Mouse (Mus musculus) hindbrain, embryonic 10.5 days (tissue): ENCODE measurements around the gene Zfp691. TPM values are rescaled to one million over a fixed set of nuclear protein-coding genes. Genes with fewer than 3 reads are reported as not detected.
A peak's percentile ranks its signal among the peaks of the same experiment; 100 is the strongest.

Experiments
- DNase-seq: peaks from one replicate; pipeline ENCODE4 v3.0.0-alpha.2; 2017; ENCODE audit warnings: low spot score
- H3K27ac ChIP-seq: fragments of 300-500 bp; sonication (generic); 2 replicates; pipeline ENCODE4 v1.5.1; 2016; ENCODE audit warnings: mild to moderate bottlenecking, moderate library complexity
- H3K27me3 ChIP-seq: fragments of 300-500 bp; sonication (generic); 2 replicates; pipeline ENCODE4 v1.6.1; 2016; ENCODE audit warnings: mild to moderate bottlenecking; ENCODE audit not compliant: poor library complexity, insufficient read depth, severe bottlenecking
- H3K36me3 ChIP-seq: fragments of 300-500 bp; sonication (generic); 2 replicates; pipeline ENCODE4 v1.6.1; 2016; ENCODE audit warnings: mild to moderate bottlenecking, moderate library complexity
- H3K4me1 ChIP-seq: fragments of 300-500 bp; sonication (generic); replicated peaks from 2 replicates; pipeline ENCODE4 v1.6.1; 2016; ENCODE audit warnings: mild to moderate bottlenecking
- H3K4me3 ChIP-seq: fragments of 300-500 bp; sonication (generic); 2 replicates; pipeline ENCODE4 v1.5.1; 2016; ENCODE audit warnings: mild to moderate bottlenecking, moderate library complexity
- H3K9me3 ChIP-seq: fragments of 300-500 bp; sonication (generic); 2 replicates; pipeline ENCODE4 v1.6.1; 2016; ENCODE audit warnings: mild to moderate bottlenecking, moderate library complexity
- WGBS: fragments of 180-500 bp; shearing (Covaris S2); methylation state at CpG from one replicate; pipeline ENCODE4 v1.1.7; 2016; 5-methylcytosine and 5-hydroxymethylcytosine counted together
- polyA plus RNA-seq: library from polyadenylated mRNA; unstranded; fragments of >200 nt; fragmentation: Nextera tagmentation; extraction: Ambion mirVana; gene quantifications from 2 replicates; pipeline ENCODE4 v1.2.1, GENCODE M21; 2016

Gene Zfp691
- polyA plus RNA-seq, result 10.0 and 11.0 TPM in 2 replicates

DNA sequence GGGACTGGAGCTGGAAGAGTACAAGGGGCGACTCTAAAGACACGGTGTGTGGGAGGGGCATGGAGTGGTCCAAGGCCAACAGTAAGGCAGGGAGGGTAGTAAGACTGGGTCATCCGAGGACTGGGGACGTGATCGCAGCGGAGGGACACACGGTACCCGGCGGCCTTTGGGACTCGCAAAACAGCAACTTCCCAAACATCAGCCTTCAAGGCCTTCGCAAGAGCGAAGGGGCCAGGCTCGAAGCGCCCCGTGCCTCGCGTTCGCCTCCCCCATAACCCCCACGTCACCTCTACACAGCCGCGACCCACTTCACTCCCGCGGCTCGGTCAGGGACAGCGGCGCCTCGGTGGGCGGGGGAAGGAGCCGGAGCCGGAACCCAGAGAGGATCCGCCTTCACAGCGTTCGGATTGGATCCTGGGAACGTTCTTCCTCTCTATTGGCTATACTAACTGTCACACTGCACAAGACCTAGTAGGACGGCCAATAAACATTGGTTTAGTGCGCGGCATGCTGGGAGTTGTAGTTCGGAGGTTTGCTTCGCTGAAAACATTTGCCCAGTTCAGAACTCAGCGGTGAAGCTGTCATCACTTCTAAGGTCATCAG lies at the start of gene Zfp691:
Gene Zfp691 (minus strand): TSS at position 345 of the 603 bp plus-strand sequence.
- Histone ChIP-seq H3K27ac (peak within 1 kb of the TSS; percentile 93), H3K36me3 (peaks cover 31% of the 10 kb centered on the region), H3K4me3 (peak within 1 kb of the TSS; percentile 83), H3K9me3 (no peaks in the 10 kb centered on the region), H3K27me3 (no peaks in the 10 kb centered on the region), H3K4me1 (peaks cover 27% of the 10 kb centered on the region)
- WGBS, result under 1% methylated on average over 40 of the region's 40 CpGs
- peak; percentile 93 for DNase-seq

DNA sequence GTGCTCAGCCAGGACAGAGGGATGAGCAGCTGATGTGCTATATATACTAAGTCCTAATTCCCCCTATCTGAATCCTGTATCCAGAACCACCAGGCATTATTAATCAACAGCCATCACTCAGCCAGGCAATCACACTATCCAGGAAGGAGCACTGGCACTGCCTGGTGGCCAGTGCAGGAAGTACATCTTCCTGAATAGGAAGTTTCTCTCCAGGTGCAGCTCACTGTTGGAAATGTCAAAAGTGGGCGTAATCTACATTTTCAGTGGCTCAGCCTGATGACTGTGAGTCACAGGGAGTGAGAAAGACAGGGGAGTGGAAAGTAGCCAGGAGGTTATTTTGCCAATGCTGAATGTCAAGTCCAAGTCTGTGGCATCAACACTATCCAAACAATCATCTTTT lies 49.7 kb upstream of the Zfp691 start:
- Histone ChIP-seq H3K27ac (no peak overlapping the region), H3K36me3 (peaks cover 59% of the 10 kb centered on the region), H3K4me3 (no peak overlapping the region), H3K9me3 (no peaks in the 10 kb centered on the region), H3K27me3 (no peaks in the 10 kb centered on the region), H3K4me1 (peaks cover 1% of the 10 kb centered on the region; the same call in 1 of the 2 replicates)
- peak; percentile 30 for DNase-seq
- 82% methylated on average over 1 of the region's 1 CpGs for WGBS

DNA sequence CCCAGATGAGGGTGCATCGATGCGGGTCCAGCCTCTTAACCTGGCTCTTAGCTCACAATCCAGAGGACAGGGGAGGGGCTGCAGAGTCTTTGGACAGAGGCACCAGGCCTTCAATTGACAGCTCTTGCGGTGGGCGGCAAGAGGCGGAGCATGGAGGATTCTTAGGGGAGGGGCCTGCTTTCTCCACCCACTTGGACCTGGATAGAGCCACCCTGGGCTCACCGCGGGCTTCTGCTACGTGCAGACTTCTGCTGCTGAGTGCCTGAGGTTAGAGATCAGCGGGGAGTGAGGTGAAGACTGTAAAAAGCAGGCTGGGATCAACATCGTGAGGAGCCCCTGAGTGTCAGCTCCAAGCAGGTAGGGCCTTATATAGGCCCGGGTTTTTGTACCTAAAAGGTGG lies 44.2 kb upstream of the Zfp691 start, which contains the start of gene Tmem269:
Gene Tmem269 (minus strand): TSS at position 49 of the 400 bp plus-strand sequence.
- Histone ChIP-seq H3K27me3 (no peaks in the 10 kb centered on the region), H3K4me1 (peaks cover 12% of the 10 kb centered on the region), H3K36me3 (peaks cover 7% of the 10 kb centered on the region; the same call in 1 of the 2 replicates), H3K9me3 (no peaks in the 10 kb centered on the region), H3K27ac (0 out of 2 replicates have a peak within 1 kb of the TSS, but pooled peaks have one; percentile 16), H3K4me3 (no peak within 1 kb of the TSS)
- WGBS, result 12% methylated on average over 11 of the region's 11 CpGs
- peak; percentile 17 for DNase-seq

DNA sequence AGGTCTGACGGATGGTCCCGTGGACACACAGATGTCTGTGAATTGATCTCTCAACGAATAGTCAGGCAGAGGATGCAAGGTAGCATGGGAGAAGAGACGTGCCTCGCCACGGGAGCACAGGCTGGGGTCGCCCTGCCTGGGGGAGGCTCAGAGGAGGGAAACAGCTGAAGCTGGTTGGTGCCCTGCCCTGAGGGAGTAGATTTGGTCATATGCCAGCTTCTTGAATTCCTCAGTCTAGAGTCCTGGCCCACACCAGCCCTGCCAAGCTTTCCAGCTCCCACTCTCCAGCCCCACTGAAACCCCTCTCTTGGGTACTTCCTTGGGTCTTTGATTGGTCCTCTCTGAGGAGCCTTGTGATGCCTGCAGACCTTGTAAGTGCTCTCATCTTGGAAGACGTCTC lies 42.7 kb upstream of the Zfp691 start:
- H3K4me1 ChIP-seq, result peaks cover 12% of the 10 kb centered on the region
- DNase-seq, result no peak
- no peak overlapping the region for H3K27ac ChIP-seq
- no peaks in the 10 kb centered on the region for H3K9me3 ChIP-seq
- H3K36me3 ChIP-seq, result no peaks in the 10 kb centered on the region
- H3K27me3 ChIP-seq, result no peaks in the 10 kb centered on the region
- H3K4me3 ChIP-seq, result no peak overlapping the region
- WGBS, result 82% methylated on average over 8 of the region's 8 CpGs

DNA sequence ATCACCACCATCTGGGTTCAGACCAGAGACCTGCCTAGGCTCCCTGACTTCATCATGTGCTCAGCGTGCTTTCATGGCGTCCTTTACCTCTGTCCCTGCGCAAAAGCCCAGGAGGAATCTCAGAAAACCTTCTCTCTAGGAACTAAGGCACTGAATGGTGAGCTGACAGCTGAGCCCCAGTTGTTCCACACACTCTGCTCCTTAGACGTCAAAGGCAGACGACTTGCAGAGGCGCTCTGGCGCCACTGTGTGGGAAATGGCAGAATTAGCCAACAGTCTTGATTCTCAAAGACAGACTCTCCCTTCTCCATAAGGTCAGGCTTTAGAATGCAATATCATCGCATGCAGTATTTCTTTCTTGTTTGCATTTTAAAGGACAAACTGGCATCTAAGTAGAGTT lies 30.7 kb upstream of the Zfp691 start:
- Histone ChIP-seq H3K4me3 (no peak overlapping the region), H3K9me3 (no peaks in the 10 kb centered on the region), H3K36me3 (peaks cover 19% of the 10 kb centered on the region), H3K4me1 (peaks cover 14% of the 10 kb centered on the region), H3K27me3 (no peaks in the 10 kb centered on the region), H3K27ac (0 out of 2 replicates have a peak overlapping the region, but pooled peaks have one; percentile 23)
- 17% methylated on average over 8 of the region's 8 CpGs for WGBS
- peak; percentile 66 for DNase-seq

DNA sequence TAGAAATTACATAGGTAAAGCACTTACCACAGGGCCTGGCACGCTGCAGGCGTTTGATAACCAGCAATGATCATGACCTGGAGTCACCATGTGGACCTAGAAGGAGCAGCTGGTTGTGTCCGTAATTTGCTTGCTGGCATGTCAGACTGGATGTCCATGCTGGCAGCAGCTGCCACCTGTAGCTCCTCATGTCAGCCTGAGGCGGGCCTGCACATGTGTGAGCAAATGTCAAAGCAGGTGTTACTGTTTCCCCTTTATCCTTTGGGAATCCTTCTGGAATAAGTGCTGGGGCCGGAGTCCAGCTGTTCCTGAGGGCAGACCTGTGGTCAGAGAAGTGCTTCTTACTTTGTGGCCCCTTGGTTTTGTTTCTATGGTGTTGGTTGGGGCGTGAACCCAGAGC lies 24.1 kb upstream of the Zfp691 start:
- H3K36me3 ChIP-seq, result peaks cover 35% of the 10 kb centered on the region
- H3K4me3 ChIP-seq, result no peak overlapping the region
- H3K27ac ChIP-seq, result no peak overlapping the region
- peaks cover 27% of the 10 kb centered on the region for H3K4me1 ChIP-seq
- 88% methylated on average over 6 of the region's 6 CpGs for WGBS
- no peaks in the 10 kb centered on the region for H3K27me3 ChIP-seq
- no peak for DNase-seq
- no peaks in the 10 kb centered on the region for H3K9me3 ChIP-seq

DNA sequence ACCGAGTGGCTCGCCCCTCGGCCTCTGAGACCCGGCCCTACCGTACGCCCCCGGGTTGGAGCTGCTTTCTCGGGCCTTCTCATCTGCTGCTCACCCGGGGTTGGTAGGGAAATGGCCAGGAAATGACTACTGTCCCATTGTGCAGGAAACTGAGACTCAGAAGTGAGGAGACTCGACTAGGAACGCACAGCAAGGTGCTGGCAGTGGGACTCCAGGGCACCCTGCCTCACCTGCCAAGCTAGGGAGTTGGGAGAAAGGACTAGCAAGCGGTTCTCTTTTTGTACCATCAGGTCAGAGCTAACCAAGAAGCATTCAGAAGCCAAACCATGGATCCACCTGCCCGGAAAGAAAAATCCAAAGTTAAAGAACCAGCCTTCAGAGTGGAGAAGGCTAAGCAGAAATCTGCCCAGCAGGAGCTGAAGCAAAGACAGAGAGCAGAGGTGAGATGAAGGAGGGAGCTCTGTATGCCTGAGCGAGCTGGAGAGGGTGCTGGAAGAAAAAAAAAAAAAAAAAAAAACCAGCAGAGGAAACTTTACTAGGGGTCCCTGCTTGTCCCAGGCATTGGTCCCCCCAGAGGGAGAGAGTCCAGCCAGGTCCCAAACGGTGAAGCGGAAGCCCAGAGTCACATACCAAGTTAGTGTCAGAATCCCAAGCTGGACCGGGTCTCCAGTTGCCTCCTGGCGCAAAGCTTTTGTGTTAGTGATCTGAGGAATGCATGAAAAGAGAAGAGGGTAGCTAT lies 21.8 kb upstream of the Zfp691 start:
- Histone ChIP-seq H3K36me3 (peaks cover 21% of the 10 kb centered on the region), H3K27ac (peak overlapping the region; percentile 89), H3K4me3 (peak overlapping the region; percentile 76), H3K4me1 (peaks cover 27% of the 10 kb centered on the region), H3K9me3 (no peaks in the 10 kb centered on the region), H3K27me3 (peaks cover 1% of the 10 kb centered on the region; the same call in 1 of the 2 replicates)
- 7% methylated on average over 18 of the region's 18 CpGs for WGBS
- DNase-seq, result no peak

DNA sequence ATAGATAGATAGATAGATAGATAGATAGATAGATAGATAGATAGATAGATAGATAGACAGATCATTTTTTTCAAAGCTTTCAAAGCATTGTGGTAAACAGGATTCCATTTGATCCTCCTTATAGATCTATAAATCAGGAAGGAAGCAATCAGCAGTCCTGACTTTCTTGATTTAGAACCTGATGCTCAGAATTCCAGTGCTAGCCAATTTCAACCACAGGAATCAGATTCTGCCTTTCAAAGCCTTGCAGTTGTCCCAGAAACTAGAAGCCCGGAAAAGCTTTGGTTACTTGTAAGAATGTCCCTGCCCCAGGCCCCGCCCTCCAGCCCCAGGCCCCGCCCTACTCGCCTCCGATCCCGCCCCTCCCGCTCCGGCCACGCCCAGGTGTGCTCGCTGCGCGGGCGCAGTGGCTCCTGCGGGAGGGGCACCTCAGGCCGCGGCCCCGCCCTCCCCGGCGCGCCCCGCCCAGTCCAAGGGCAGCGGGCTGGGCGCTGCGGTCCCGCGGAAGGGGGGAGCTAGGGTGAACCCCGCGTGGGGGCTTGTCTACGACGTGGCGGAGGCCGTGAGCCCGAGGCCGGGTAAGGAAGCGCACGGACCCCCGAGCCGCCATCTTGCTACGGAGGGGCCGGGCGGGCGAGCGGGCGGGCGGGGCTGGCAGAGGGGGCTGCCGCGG lies 21.1 kb upstream of the Zfp691 start, which contains the start of gene Svbp:
Gene Svbp (plus strand): TSS at position 398 of the 673 bp plus-strand sequence.
- Histone ChIP-seq H3K9me3 (no peaks in the 10 kb centered on the region), H3K4me1 (peaks cover 28% of the 10 kb centered on the region), H3K27me3 (peaks cover 5% of the 10 kb centered on the region; the same call in 1 of the 2 replicates), H3K4me3 (peak within 1 kb of the TSS; percentile 76), H3K36me3 (peaks cover 16% of the 10 kb centered on the region), H3K27ac (peak within 1 kb of the TSS; percentile 89)
- WGBS, result under 1% methylated on average over 44 of the region's 47 CpGs
- peak; percentile 92 for DNase-seq

DNA sequence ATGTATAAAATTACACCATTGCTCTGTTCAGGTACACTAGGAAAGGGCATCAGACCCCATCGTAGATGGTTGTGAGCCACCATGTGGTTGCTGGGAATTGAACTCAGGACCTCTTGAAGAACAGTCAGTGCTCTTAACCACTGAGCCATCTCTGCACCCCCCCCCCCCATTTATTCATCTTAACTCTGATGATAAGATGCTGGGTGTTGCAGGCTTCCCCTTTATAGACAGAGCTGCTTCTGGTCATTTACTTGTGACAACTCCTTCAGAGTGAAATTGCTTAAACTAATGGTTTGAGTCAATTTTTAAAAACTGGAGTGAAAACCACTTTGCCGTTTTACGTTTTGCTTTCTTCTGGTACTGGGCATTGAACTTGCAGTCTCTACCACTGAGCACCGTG lies 18.8 kb upstream of the Zfp691 start:
- Histone ChIP-seq H3K9me3 (no peaks in the 10 kb centered on the region), H3K4me1 (peaks cover 32% of the 10 kb centered on the region), H3K4me3 (no peak overlapping the region), H3K36me3 (peaks cover 8% of the 10 kb centered on the region), H3K27me3 (peaks cover 5% of the 10 kb centered on the region; the same call in 1 of the 2 replicates), H3K27ac (no peak overlapping the region)
- WGBS, result 88% methylated on average over 4 of the region's 4 CpGs
- DNase-seq, result no peak

DNA sequence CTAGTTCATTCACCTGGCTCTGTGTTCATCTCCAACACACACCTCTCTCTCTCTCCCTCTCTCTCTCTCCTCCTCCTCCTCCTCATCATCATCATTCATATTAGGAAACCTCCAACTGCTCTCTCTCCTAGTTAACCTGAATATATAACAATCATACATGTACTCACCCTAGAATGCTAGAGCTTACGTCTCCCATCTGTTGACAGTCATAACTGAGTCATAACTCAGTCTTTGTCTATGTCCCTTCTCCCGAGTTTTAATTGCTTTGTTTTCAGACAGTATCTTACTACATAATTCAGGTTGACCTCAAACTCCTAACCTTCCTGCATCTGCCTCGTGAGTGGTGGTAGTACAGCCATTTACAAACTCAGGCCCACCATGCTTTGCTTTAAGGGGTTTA lies 17.3 kb upstream of the Zfp691 start:
- WGBS, result 78% methylated on average over 3 of the region's 3 CpGs
- Histone ChIP-seq H3K4me1 (peaks cover 17% of the 10 kb centered on the region), H3K4me3 (no peak overlapping the region), H3K9me3 (no peaks in the 10 kb centered on the region), H3K27ac (peak overlapping the region; percentile 56; the same call in 1 of the 2 replicates), H3K36me3 (no peaks in the 10 kb centered on the region), H3K27me3 (peaks cover 11% of the 10 kb centered on the region; the same call in 1 of the 2 replicates)
- DNase-seq, result no peak

DNA sequence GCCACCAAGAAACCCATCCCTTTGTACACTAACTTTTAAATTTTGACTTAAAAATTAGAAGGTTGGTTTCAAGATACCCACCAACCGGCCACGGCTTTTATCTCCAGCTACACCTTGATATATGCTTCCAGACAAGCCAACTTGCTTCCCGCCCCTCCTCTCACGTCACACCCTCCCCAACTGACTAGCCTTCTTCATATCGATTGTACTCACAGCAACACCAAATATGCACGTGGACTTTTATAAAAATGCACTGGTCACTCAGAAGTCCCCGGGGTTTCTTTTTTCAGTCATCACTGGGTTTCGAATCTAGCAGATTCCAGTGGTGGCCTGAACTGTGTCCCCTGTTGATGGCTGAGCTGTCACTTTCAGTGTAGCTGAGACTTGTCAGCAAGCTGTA lies 16.6 kb upstream of the Zfp691 start:
- 87% methylated on average over 8 of the region's 8 CpGs for WGBS
- Histone ChIP-seq H3K36me3 (no peaks in the 10 kb centered on the region), H3K4me1 (peaks cover 11% of the 10 kb centered on the region), H3K9me3 (no peaks in the 10 kb centered on the region), H3K27me3 (peaks cover 11% of the 10 kb centered on the region; the same call in 1 of the 2 replicates), H3K4me3 (no peak overlapping the region), H3K27ac (peak overlapping the region; percentile 66)
- DNase-seq, result no peak

DNA sequence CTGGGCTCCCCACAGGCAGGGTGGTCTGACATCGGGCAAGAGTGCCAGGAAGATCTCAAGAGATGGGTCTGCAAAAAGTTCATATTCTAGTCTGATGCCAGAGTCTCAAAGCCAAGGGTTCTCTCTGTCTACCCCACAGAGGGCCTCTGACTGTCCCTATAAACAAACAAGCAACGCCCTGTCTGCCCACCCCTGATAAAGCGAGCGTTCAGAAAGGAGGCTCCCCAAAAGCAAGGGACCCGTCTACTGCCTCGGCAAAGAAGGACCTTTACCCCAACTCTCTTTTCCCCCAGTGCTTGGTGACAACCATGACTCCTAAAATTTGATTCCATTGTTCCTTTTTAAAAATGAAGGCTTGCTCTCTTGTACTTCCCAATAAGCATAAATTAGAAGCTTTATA lies 15.9 kb upstream of the Zfp691 start, which contains the start of gene Ermap:
Gene Ermap (minus strand): TSS at position 148 of the 400 bp plus-strand sequence.
- DNase-seq, result no peak
- no peaks in the 10 kb centered on the region for H3K9me3 ChIP-seq
- peak within 1 kb of the TSS; percentile 66 for H3K27ac ChIP-seq
- 58% methylated on average over 6 of the region's 6 CpGs for WGBS
- H3K4me1 ChIP-seq, result peaks cover 9% of the 10 kb centered on the region
- no peaks in the 10 kb centered on the region for H3K36me3 ChIP-seq
- H3K27me3 ChIP-seq, result peaks cover 11% of the 10 kb centered on the region; the same call in 1 of the 2 replicates
- H3K4me3 ChIP-seq, result peak within 1 kb of the TSS; percentile 7; the same call in 1 of the 2 replicates
